Mouse (Mus musculus): ENCODE measurements at regions not wholly inside any gene's neighbourhood (a gene's known extent, or its start where the extent isn't known, plus 50 kb on each side); places are given as distances from the start of the nearest gene placed in this dataset.
"Not testable (repeated sequence)": the region's sequence is repeated elsewhere in the genome, so short reads cannot be mapped to it uniquely, and the experiment has no call there.

DNA sequence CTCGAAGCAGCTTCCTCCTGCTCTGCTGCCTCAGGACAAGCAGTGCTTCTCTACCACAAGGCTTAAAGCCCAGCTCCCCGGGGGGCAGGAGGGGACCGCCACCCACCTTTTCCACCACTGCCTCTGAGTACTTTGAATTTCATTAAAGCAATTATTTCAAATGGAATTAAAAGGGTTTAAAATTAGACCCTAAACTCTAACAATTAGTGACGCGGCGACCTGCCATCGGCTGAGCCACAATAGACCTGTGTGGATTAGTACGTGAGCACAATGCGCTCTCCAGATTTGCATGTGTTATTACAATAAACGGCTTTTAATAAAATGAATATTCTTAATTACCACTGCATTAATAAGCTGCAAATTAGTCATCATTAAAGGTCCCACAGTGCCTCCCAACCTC lies 242.5 kb downstream of the 3100002H09Rik start:
- no peak overlapping the region for H3K4me3 ChIP-seq (replicated peaks; ENCODE audit: low read depth, low read length)
- no peak overlapping the region for H3K27ac ChIP-seq
- DNase-seq (ENCODE audit: low spot score) (no peak), ATAC-seq (replicated peaks; ENCODE audit: low FRiP score, low read depth) (no peak)
- no peak overlapping the region for H3K9ac ChIP-seq (ENCODE audit: low read depth, low read length)
- no peaks in the 10 kb centered on the region for H3K36me3 ChIP-seq (ENCODE audit: insufficient read depth, low read length)
- no peak overlapping the region for H3K4me2 ChIP-seq (ENCODE audit: low read length)
- no peaks in the 10 kb centered on the region for H3K9me3 ChIP-seq (replicated peaks; ENCODE audit: low read length)
- 82% methylated on average over 10 of the region's 10 CpGs for WGBS
- no peak for TF ChIP-seq CTCF (IDR thresholded peaks at IDR 0.05; ENCODE audit: low read depth)
- H3K4me1 ChIP-seq (replicated peaks; ENCODE audit: insufficient read depth, low read length), result no peaks in the 10 kb centered on the region
- H3K27me3 ChIP-seq (ENCODE audit: insufficient read depth, low read length), result no peaks in the 10 kb centered on the region

DNA sequence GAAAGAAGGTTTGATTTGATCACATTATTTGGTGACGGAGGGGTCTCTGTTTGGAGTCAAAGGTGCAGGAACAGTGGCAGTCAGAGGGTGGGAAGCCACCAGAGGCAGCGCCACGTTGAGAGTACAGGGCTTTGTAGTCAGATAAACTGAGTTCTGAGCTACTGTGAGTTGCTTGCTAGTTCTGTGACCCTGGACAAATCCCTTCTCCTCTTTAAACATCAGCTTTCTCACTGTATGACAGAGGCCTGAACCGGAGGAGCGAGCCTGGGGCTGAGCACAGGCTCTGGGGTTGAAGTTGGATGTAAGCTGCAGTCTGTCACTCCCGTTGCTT lies 250.1 kb downstream of the 3100002H09Rik start:
- Histone ChIP-seq H3K4me1 (replicated peaks; ENCODE audit: insufficient read depth, low read length) (no peaks in the 10 kb centered on the region), H3K27ac (no peak overlapping the region), H3K36me3 (ENCODE audit: insufficient read depth, low read length) (no peaks in the 10 kb centered on the region), H3K4me3 (replicated peaks; ENCODE audit: low read depth, low read length) (no peak overlapping the region), H3K9me3 (replicated peaks; ENCODE audit: low read length) (no peaks in the 10 kb centered on the region), H3K27me3 (ENCODE audit: insufficient read depth, low read length) (peaks cover 5% of the 10 kb centered on the region; the same call in 1 of the 2 replicates), H3K9ac (ENCODE audit: low read depth, low read length) (no peak overlapping the region), H3K4me2 (ENCODE audit: low read length) (no peak overlapping the region)
- WGBS, result 61% methylated on average over 6 of the region's 6 CpGs
- TF ChIP-seq CTCF (IDR thresholded peaks at IDR 0.05; ENCODE audit: low read depth), result no peak
- DNase-seq (ENCODE audit: low spot score) (no peak), ATAC-seq (replicated peaks; ENCODE audit: low FRiP score, low read depth) (no peak)

DNA sequence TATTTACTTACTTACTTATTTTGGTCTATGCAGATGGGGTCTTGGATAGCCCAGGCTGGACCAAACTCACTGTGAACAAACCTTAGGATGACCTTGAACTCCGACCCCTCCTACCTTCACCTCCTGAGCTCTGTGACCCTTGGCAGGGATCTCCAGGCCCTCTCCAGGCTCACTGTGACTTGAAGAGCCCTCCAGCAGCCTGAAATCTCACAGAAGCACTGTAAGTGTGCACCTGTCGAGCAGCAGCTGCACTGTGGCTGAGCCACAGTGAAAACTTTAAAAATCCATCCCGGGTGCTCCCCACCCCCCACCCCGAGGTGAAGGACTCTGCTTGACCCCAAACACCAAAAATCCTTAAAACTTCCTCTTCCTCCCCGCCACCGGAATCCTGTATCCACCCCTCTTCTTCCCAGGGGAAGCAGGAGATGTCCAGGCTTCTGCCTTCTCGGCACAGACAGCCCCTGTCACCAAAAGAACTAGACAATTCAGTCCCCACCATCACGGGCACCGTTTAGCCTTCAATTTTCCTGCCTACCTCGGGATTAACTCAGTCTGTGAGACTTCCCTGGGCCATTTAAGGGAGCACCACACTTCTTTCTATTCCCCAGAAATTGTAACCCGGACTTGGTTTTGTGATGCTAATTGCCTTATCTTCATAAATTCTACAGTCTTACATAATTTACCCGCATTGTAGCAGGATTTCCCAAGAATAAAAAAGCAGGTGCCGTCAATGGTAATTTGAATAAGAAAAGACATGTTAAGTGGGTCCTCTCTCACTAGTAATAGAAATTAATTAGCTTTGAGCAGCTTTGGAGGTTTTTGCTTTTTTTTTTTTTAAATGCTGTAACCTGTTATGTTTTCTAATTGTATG lies 250.7 kb downstream of the 3100002H09Rik start:
- 34% methylated on average over 13 of the region's 13 CpGs for WGBS
- DNase-seq (ENCODE audit: low spot score), result no peak
- Histone ChIP-seq H3K27ac (no peak overlapping the region), H3K4me1 (replicated peaks; ENCODE audit: insufficient read depth, low read length) (no peaks in the 10 kb centered on the region), H3K4me3 (replicated peaks; ENCODE audit: low read depth, low read length) (no peak overlapping the region), H3K36me3 (ENCODE audit: insufficient read depth, low read length) (no peaks in the 10 kb centered on the region), H3K4me2 (ENCODE audit: low read length) (no peak overlapping the region), H3K9me3 (replicated peaks; ENCODE audit: low read length) (no peaks in the 10 kb centered on the region), H3K27me3 (ENCODE audit: insufficient read depth, low read length) (peaks cover 5% of the 10 kb centered on the region; the same call in 1 of the 2 replicates), H3K9ac (ENCODE audit: low read depth, low read length) (no peak overlapping the region)
- TF ChIP-seq CTCF (IDR thresholded peaks at IDR 0.05; ENCODE audit: low read depth), result no peak
- no peak for ATAC-seq (replicated peaks; ENCODE audit: low FRiP score, low read depth)

DNA sequence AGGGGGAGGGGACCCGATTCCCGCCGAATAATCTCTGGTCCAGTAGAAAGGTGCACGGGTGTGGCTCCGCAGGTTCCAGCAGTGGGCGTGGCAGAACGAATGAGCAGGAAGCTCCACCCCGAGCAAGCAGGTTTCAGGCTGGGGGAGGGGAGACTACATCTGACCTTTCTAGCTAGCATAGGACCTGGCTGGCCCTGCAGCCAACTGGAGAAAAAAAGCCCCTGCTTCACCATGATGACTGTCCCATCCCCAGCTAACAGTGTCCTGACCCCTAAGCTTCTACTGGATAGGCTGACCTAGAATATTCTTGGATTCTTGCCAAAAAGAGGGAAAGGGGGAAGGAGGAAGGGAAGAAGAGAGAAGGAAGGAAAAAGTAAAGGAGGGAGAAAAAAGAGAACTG lies 252.1 kb downstream of the 3100002H09Rik start:
- not testable (repeated sequence) for H3K4me3 ChIP-seq (replicated peaks; ENCODE audit: low read depth, low read length); ATAC-seq (replicated peaks; ENCODE audit: low FRiP score, low read depth); H3K9me3 ChIP-seq (replicated peaks; ENCODE audit: low read length)

DNA sequence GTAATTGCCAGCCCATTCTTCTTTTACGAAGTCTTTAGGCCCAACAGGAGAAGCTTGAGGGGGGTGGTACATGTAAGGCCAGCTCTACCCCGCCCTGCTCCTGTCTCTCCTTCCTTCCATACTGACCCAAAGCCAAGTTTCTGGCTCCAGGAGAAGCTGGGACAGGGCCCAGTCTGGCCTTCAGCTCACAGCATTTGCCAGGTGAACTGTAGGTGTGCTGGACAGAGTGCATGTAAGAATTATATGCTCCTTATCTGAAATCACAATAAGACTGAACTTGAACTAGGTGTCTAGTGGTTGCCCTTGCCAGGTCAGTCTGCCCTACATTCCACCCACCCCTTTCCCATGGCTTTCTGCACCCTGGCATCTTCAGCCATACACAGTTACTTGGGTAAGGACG lies 260.2 kb downstream of the 3100002H09Rik start:
- Histone ChIP-seq H3K27ac (no peak overlapping the region), H3K9me3 (replicated peaks; ENCODE audit: low read length) (no peaks in the 10 kb centered on the region), H3K27me3 (ENCODE audit: insufficient read depth, low read length) (no peaks in the 10 kb centered on the region), H3K4me1 (replicated peaks; ENCODE audit: insufficient read depth, low read length) (no peaks in the 10 kb centered on the region), H3K4me2 (ENCODE audit: low read length) (no peak overlapping the region), H3K9ac (ENCODE audit: low read depth, low read length) (no peak overlapping the region), H3K36me3 (ENCODE audit: insufficient read depth, low read length) (no peaks in the 10 kb centered on the region), H3K4me3 (replicated peaks; ENCODE audit: low read depth, low read length) (no peak overlapping the region)
- no peak for ATAC-seq (replicated peaks; ENCODE audit: low FRiP score, low read depth)
- 68% methylated on average over 3 of the region's 3 CpGs for WGBS
- no peak for TF ChIP-seq CTCF (IDR thresholded peaks at IDR 0.05; ENCODE audit: low read depth)
- no peak for DNase-seq (ENCODE audit: low spot score)

More for the DNA sequence above, 252.1 kb downstream of the 3100002H09Rik start:
- 0% methylated on average over 1 of the region's 8 CpGs for WGBS
- H3K27me3 ChIP-seq (ENCODE audit: insufficient read depth, low read length); H3K36me3 ChIP-seq (ENCODE audit: insufficient read depth, low read length); H3K4me2 ChIP-seq (ENCODE audit: low read length); H3K4me1 ChIP-seq (replicated peaks; ENCODE audit: insufficient read depth, low read length); H3K9ac ChIP-seq (ENCODE audit: low read depth, low read length); DNase-seq (ENCODE audit: low spot score); H3K27ac ChIP-seq: not testable (repeated sequence)

DNA sequence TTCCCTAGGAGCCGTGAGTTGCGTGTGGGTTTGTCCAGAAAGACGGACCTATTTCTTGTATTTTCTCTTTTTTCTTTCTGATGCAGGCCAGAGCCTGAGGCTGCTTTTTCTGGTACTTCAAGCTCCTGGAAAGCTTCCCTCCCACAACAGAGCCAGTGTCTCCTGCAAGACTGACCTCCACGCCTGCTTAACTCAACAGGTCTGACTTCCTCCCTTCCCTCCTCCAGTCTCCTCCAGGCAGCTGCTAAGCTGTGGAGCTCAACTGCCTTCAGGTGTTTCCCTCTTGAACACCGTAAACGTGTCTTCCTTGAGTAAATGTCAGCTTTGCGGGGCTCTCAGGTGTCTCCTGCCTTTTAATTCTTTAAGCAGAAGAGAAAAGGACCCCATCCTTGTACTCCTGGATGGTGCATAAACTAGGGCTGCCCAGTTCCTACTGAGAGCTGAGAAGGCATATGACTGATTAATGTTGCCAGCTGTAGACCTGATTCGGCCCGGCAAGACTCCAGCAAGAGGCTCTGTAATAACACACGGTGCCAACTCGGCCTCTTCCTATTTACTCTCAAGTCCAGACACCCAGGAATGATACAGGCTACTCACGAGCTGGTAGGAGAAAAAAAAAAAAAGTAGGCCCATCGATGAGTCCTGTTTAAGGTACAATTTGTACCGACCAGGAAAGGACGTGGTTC lies 260.9 kb downstream of the 3100002H09Rik start:
- Histone ChIP-seq H3K27ac (no peak overlapping the region), H3K4me2 (ENCODE audit: low read length) (no peak overlapping the region), H3K9me3 (replicated peaks; ENCODE audit: low read length) (no peaks in the 10 kb centered on the region), H3K36me3 (ENCODE audit: insufficient read depth, low read length) (no peaks in the 10 kb centered on the region), H3K27me3 (ENCODE audit: insufficient read depth, low read length) (no peaks in the 10 kb centered on the region), H3K4me3 (replicated peaks; ENCODE audit: low read depth, low read length) (no peak overlapping the region), H3K4me1 (replicated peaks; ENCODE audit: insufficient read depth, low read length) (no peaks in the 10 kb centered on the region), H3K9ac (ENCODE audit: low read depth, low read length) (no peak overlapping the region)
- DNase-seq (ENCODE audit: low spot score) (peak; percentile 52), ATAC-seq (replicated peaks; ENCODE audit: low FRiP score, low read depth) (no peak; the same call in 1 of the 2 replicates)
- 33% methylated on average over 15 of the region's 15 CpGs for WGBS
- TF ChIP-seq CTCF (IDR thresholded peaks at IDR 0.05; ENCODE audit: low read depth), result no peak

Data from kidney, postnatal 0 days (tissue).